Mouse (Mus musculus) embryonic facial prominence, embryonic 11.5 days (tissue): ENCODE data around the gene Glis3. TPM values are rescaled to one million over a fixed set of nuclear protein-coding genes. Genes with fewer than 3 reads are reported as not detected.

Source experiments
- polyA plus RNA-seq: library from polyadenylated mRNA; unstranded; fragments of >200 nt; fragmentation: Nextera tagmentation; extraction: Ambion mirVana; gene quantifications from 2 replicates; pipeline ENCODE4 v1.2.1, GENCODE M21; 2014

Glis3 gene
- polyA plus RNA-seq, 1 experiment from 2014 or later = 2.0 TPM

Other genes starting within 250 kb of the Glis3 start
- gene Slc1a1, start 155.0 kb upstream of the Glis3 start, polyA plus RNA-seq = 0.79 and 0.98 TPM in 2 replicates